Mouse (Mus musculus) heart, adult 11 months (tissue): ENCODE data around the gene 1700067K01Rik.

Experiments used
- DNase-seq: peaks from one replicate; pipeline ENCODE4 v3.0.0; 2022

1700067K01Rik gene

GRCm38 (mm10) chr8:84001281-84002000 lies at the start of gene 1700067K01Rik:
TSS of gene 1700067K01Rik (plus strand) at chr8:84001502.
- peak; percentile 92 for DNase-seq

DNA sequence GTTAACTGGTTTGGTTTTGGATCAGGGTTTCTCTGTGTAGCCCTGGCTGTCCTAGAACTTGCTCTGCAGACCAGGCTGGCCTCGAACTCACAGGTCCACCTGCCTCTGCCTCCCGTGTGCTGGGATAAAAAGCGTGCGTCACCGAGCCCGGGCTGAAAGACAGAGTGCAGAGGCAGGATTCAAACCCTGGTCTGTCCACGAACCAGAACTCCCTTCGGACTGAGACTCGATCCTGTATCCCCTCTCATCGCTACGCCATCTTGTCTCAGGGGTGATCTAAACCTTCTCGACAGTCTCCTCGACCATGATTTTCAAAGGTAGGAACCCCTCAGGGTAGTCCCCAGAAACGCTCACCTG lies 46.6 kb upstream of the 1700067K01Rik start:
- DNase-seq = no peak

- DNase-seq = peak; percentile 100
Observed at GRCm38 (mm10) chr8:83955106-83955957, 46.0 kb upstream of the 1700067K01Rik start, which contains the start of the genes Gm10644 and Asf1b. TSS of gene Gm10644 (minus strand) at chr8:83955205. TSS of gene Asf1b (plus strand) at chr8:83955507.

- no peak for DNase-seq
Observed at GRCm38 (mm10) chr8:83955958-83956218, 45.4 kb upstream of the 1700067K01Rik start.

DNA sequence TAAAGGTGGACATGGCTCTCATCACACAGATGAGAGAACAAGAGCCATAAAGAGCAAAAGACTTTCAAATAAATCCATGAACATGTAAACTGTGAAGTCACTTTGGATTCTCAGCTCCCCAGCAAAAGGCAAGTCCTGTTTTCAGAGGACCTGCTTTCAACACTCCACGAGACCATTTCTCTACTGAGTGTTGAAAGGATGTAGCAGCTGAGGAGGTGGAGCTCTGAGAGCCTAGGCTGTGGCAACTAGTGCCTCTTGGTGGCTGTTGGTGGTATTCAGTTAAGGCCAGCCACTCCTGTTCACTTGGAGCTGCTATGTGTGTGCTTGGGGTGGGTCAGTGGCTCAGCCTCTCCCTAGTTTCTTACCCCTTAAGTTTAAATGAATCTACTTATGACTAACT lies 44.5 kb upstream of the 1700067K01Rik start:
- peak; percentile 85 for DNase-seq

- peak; percentile 97 for DNase-seq
Observed at GRCm38 (mm10) chr8:83964015-83964765, 37.1 kb upstream of the 1700067K01Rik start.

- DNase-seq = peak; percentile 91
Observed at GRCm38 (mm10) chr8:83967701-83968100, 33.6 kb upstream of the 1700067K01Rik start.

DNA sequence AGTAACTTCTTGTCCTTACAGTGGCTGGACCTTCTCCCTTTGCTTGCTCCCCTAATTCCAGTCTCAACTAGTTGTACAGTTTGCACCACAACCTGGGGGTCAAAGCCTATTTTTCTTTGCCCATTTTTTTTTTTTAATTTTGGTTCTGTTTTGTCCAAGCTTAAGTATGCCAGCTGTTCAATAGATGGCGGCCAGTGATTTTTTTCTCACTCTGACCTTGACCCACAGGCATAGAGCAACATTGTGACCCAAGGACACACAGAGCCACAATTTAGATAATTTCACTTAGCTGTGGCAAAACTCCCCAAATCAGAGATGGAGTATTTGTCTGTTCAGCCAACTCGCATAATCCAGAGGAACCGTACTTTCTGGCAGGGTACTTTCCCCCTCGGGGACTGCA lies 30.2 kb upstream of the 1700067K01Rik start:
- no peak for DNase-seq

- peak; percentile 90 for DNase-seq
Observed at GRCm38 (mm10) chr8:83971661-83972060, 29.6 kb upstream of the 1700067K01Rik start.

DNA sequence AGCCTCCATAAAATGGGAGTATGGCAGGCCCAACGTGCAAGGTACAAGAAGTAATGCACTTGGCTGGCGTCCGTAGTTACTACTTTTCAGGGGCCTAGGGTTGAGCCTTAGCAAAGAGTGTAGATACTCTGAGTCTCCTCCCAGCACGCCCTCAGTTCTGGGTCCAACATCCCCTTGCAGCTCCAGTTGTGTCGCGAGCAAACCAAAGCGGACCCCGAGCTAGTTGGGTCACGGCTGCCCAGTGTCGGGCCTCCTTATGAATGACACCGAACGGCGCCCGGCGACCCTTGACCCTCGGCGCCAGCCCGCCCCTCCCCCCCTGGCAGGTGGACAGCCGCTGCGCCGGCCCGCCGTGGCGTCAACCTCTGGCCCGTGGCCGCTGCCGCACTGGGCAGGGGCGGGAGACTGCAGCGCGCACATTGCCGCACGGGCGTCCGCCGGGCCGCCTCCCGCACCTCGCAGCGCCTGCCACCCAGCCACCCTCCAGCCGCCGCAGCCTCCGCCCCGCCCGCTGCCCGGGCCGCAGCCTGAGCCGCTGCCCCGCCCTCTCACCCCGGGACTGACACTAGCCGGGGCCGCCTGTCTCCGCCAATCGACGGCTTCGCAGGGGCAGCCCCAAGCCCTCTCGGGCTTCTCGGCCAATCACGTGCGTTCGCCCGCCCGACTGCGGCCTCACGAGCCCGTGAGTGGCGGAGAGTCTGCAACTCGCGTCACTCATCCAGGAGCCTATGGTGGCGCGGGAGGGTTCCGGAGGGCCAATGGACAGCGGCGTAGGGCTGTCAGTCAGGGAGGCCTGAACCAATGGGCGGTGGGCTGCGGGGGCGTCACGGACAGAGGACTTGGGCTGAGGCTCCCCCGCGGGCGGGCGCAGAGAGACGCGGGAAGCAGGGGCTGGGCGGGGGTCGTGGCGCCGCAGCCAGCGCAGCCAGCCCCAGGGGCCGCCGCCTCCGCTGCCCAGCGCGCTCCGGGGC lies 28.9 kb upstream of the 1700067K01Rik start, which contains the start of gene Prkaca:
TSS of gene Prkaca (plus strand) at position 844 of the 971 bp plus-strand sequence.
- DNase-seq = peak; percentile 100

GRCm38 (mm10) chr8:83973161-83974031 lies 27.9 kb upstream of the 1700067K01Rik start:
- DNase-seq = peak; percentile 96

DNA sequence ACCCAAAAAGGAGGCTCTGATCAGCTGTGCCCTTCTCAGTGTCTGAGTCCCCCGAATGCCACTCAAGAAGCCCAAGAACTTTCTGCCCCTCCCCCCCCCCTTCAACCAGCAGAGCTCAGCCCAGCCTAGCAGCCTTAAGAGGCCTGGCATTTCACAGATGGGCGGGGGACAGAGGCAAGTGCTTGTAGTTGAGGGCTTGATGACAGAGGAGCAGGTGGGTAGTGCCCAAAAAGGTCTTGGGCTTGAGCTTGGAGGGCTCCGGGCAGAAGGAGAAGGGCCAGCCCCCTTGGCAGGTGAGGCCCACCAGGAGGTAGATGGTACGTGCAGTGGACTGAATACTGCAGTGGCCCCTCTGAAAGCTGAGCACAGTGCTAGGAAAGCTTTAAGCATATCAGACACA lies 26.8 kb upstream of the 1700067K01Rik start:
- DNase-seq = peak; percentile 93

GRCm38 (mm10) chr8:83976101-83976630 lies 25.1 kb upstream of the 1700067K01Rik start:
- DNase-seq = peak; percentile 92

DNA sequence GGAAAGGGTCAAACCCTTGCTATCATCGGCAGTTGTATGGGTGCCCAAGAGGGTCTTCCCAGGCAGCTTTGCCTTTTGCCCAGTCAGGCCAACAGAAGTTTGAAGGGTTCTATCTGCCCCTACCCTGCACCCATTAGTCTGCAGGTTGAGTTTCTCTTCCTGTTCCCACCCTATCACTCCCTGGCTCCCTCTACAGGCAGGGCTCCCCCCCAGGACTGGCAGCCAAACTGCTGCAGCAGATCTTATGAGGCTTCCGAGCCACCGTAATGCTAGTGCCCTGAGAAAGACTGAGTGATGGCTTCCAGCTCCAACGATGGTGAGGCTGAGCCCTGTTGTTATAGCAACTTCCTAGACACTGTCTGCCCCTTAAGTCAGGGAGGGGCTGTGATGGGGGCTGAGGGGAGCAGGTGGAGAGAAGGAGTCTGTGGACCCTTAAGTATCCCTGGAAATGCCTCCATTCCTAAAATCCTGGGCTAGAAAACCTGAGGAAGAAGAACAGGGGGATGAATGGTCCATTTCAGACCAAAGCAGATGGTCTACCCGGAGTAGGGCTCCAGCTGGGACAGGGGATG lies 24.4 kb upstream of the 1700067K01Rik start:
- DNase-seq = peak; percentile 91

DNA sequence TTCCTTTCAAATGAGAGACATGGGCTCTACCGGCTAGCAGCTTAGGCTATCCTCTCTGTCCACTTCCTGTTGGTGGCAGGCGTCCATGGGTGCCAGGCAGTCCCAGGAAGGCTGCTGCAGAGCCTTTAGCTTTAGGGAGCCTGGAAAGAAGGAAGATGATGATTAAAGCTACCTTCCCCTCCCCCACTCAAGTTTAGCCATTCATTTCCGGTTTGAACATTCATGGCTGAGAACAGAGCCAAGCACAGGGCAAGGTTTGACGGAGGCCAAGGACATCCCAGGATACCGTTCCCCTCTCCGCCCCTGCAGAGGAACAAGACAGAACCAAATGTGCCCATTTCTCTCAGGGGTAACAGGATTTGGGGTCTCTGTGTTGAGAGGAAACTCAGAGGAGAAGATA lies 23.7 kb upstream of the 1700067K01Rik start:
- peak; percentile 95 for DNase-seq

- peak; percentile 89 for DNase-seq
Observed at GRCm38 (mm10) chr8:83978200-83978599, 23.1 kb upstream of the 1700067K01Rik start.

DNA sequence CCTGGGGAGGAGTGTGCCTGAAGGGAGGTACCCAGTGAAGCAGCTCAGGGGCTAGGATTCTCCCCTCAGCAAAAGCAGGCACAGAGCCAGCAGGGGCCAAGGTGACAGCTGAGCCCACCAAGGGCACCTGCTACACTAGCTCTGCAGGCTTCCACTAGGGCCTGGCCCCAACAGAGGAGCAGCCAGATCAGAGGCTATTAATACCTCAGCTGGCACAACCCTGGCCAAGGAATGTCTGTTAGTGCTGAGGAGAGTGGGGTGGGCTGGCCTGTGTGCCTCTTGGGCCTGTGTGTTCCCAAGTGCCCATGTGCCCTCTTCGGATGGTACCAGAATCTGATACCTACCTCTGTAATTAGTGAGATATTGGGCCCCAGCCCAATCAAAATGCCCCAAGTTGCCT lies 21.1 kb upstream of the 1700067K01Rik start:
- peak; percentile 98 for DNase-seq

DNA sequence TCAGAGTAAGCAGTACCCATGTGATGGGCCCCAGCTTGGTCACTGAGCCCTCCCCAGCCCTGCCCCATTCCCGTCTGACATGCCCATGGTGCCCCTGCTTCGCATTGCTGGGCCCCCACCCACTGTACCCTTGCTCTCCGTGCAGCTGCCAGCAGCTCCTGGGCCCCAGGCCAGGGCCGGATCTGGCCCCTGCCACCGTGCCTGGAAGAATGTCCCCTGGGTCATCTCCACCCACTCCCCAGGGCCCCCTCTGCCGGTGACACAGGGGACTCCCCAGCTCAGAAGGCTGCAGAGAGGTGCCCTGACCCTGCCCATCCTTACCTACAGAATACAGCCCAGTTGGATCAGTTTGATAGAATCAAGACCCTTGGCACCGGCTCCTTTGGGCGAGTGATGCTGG lies 20.5 kb upstream of the 1700067K01Rik start:
- peak; percentile 98 for DNase-seq

DNA sequence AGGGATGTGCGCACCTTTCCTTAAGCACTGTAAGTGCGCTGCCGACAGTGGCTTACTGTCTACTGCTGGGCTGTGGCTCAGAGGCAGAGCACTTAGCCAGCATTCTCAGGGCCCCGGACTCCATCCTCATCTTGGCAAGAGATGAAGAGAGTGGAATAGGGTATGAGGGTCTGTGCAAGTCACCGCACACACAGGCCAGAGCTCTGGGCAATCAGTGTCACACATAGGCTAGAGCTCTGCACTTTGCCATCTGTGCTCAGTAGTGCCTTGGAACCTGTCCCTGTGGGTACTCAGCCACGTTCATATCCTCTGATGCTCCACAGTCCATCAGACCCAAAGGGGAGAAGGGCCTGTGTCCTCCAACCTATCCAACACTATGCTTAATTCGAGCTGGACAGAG lies 19.8 kb upstream of the 1700067K01Rik start:
- DNase-seq = peak; percentile 86

- peak; percentile 91 for DNase-seq
Observed at GRCm38 (mm10) chr8:83982449-83982848, 18.9 kb upstream of the 1700067K01Rik start.
